Mouse (Mus musculus) lung, postnatal 0 days (tissue): ENCODE results near the gene Cmah.

Source experiments
- CTCF ChIP-seq: IDR thresholded peaks from 2 replicates; pipeline ENCODE4 v1.5.1; 2016; ENCODE audit warnings: antibody characterized with exemption, mild to moderate bottlenecking
- EP300 ChIP-seq: IDR thresholded peaks from 2 replicates; pipeline ENCODE4 v1.6.1; 2016; ENCODE audit warnings: antibody characterized with exemption, mild to moderate bottlenecking, control low read depth

GRCm38 (mm10) chr13:24430215-24430614, 103.0 kb downstream of the Cmah start:
- TF ChIP-seq CTCF (no peak), EP300 (no peak)
